Mouse (Mus musculus) left cerebral cortex, adult 6 months (tissue): ENCODE results near the gene Olfr555. TPM values are rescaled to one million over a fixed set of nuclear protein-coding genes. Genes with fewer than 3 reads are reported as not detected.

ENCODE experiments used
- long read RNA-seq, 2 experiments: library from polyadenylated mRNA; unstranded; transcript quantifications; one replicate each; pipeline ENCODE4 v2.0.0; 2019 to 2020
- polyA plus RNA-seq: library from polyadenylated mRNA; unstranded; fragments of <200 nt; fragmentation: Nextera tagmentation; gene quantifications from 2 replicates; pipeline ENCODE4 v1.2.3, GENCODE M21; 2021

Gene Olfr555
- polyA plus RNA-seq, result not detected in 2 replicates
- long read RNA-seq, experiment 1, result 0 reads
- long read RNA-seq, experiment 2, result 0 reads

GRCm38 (mm10) chr7:102658523-102658922 is at the start of gene Olfr555:
Olfr555 (plus strand) TSS chr7:102658823.

GRCm38 (mm10) chr7:102618118-102618517 is 40.5 kb upstream of the Olfr555 start, which contains the start of gene Olfr553:
Olfr553 (minus strand) TSS chr7:102618218.

GRCm38 (mm10) chr7:102638132-102638531 is 20.5 kb upstream of the Olfr555 start, which contains the start of gene Olfr554:
Olfr554 (plus strand) TSS chr7:102638432.

GRCm38 (mm10) chr7:102664599-102664998 is 6.0 kb downstream of the Olfr555 start, which contains the start of gene Olfr556:
Olfr556 (plus strand) TSS chr7:102664899.

GRCm38 (mm10) chr7:102686944-102687501 is 28.4 kb downstream of the Olfr555 start, which contains the start of gene Trim68:
Trim68 (minus strand) TSS chr7:102687327.

GRCm38 (mm10) chr7:102695358-102696125 is 36.9 kb downstream of the Olfr555 start, which contains the start of gene Olfr557:
Olfr557 (plus strand) TSS chr7:102695910.

GRCm38 (mm10) chr7:102701915-102702314 is 43.3 kb downstream of the Olfr555 start, which contains the start of gene Olfr558:
Olfr558 (plus strand) TSS chr7:102702215.

Other genes with a start within 250 kb of the Olfr555 start
- gene Rrm1, start 217.1 kb upstream of the Olfr555 start, polyA plus RNA-seq, result 7.2 and 7.6 TPM in 2 replicates
- not detected in 2 replicates for gene Olfr543, start 177.1 kb upstream of the Olfr555 start, polyA plus RNA-seq
- gene Olfr544, start 170.5 kb upstream of the Olfr555 start, polyA plus RNA-seq, result not detected in 2 replicates
- not detected in 2 replicates for gene Olfr545, start 159.2 kb upstream of the Olfr555 start, polyA plus RNA-seq
- not detected in 2 replicates for gene Olfr547, start 124.1 kb upstream of the Olfr555 start, polyA plus RNA-seq
- gene Olfr548-ps1, start 117.9 kb upstream of the Olfr555 start, polyA plus RNA-seq, result not detected in 2 replicates
- gene Olfr549, start 109.0 kb upstream of the Olfr555 start, polyA plus RNA-seq, result not detected in 2 replicates
- gene Trim21, start 93.3 kb upstream of the Olfr555 start, polyA plus RNA-seq, result 0.11 and 0.68 TPM in 2 replicates
- 0.20 TPM in 1 of 2 replicates, not detected in the other for gene Olfr550, start 87.4 kb upstream of the Olfr555 start, polyA plus RNA-seq
- gene Olfr551, start 66.9 kb upstream of the Olfr555 start, polyA plus RNA-seq, result 0.01 TPM in 1 of 2 replicates, not detected in the other
- not detected in 2 replicates for gene Olfr552, start 61.1 kb upstream of the Olfr555 start, polyA plus RNA-seq
- gene Olfr553, start 40.6 kb upstream of the Olfr555 start, polyA plus RNA-seq, result not detected in 2 replicates
- gene Olfr554, start 20.4 kb upstream of the Olfr555 start, polyA plus RNA-seq, result not detected in 2 replicates
- not detected in 2 replicates for gene Olfr556, start 6.1 kb downstream of the Olfr555 start, polyA plus RNA-seq
- gene Trim68, start 28.5 kb downstream of the Olfr555 start, polyA plus RNA-seq, result 3.1 TPM in 2 replicates
- not detected in 2 replicates for gene Olfr557, start 37.1 kb downstream of the Olfr555 start, polyA plus RNA-seq
- not detected in 2 replicates for gene Olfr558, start 43.4 kb downstream of the Olfr555 start, polyA plus RNA-seq
- gene Olfr33, start 60.2 kb downstream of the Olfr555 start, polyA plus RNA-seq, result not detected in 2 replicates
- gene Olfr559, start 68.7 kb downstream of the Olfr555 start, polyA plus RNA-seq, result not detected in 2 replicates
- gene Olfr560, start 100.5 kb downstream of the Olfr555 start, polyA plus RNA-seq, result not detected in 2 replicates
- gene Olfr78, start 100.6 kb downstream of the Olfr555 start, polyA plus RNA-seq, result 0.33 and 0.41 TPM in 2 replicates
- gene Olfr561, start 112.4 kb downstream of the Olfr555 start, polyA plus RNA-seq, result not detected in 2 replicates
- not detected in 2 replicates for gene Olfr564, start 144.7 kb downstream of the Olfr555 start, polyA plus RNA-seq
- gene Olfr566, start 199.9 kb downstream of the Olfr555 start, polyA plus RNA-seq, result not detected in 2 replicates
- not detected in 2 replicates for gene Olfr568, start 218.3 kb downstream of the Olfr555 start, polyA plus RNA-seq
- gene Olfr569, start 232.1 kb downstream of the Olfr555 start, polyA plus RNA-seq, result not detected in 2 replicates
- gene Olfr570, start 235.8 kb downstream of the Olfr555 start, polyA plus RNA-seq, result not detected in 2 replicates